Mouse (Mus musculus) gastrocnemius, adult 2 months (tissue): ENCODE measurements around the gene Ptpn13. TPM values are rescaled to one million over a fixed set of nuclear protein-coding genes. Genes with fewer than 3 reads are reported as not detected.
A peak's percentile ranks its signal among the peaks of the same experiment; 100 is the strongest.

ENCODE experiments used
- DNase-seq: peaks from one replicate; pipeline ENCODE4 v3.0.0; 2022
- H3K27ac ChIP-seq: fragments of 200-600 bp; 2 replicates; pipeline ENCODE4 v1.8.1; 2022; ENCODE audit warnings: mild to moderate bottlenecking
- H3K4me3 ChIP-seq: fragments of 200-600 bp; 2 replicates; pipeline ENCODE4 v1.8.1; 2022; ENCODE audit warnings: mild to moderate bottlenecking, moderate library complexity
- CTCF ChIP-seq: fragments of 200-600 bp; IDR thresholded peaks from 2 replicates; pipeline ENCODE4 v1.8.1; 2022; ENCODE audit warnings: antibody characterized with exemption, mild to moderate bottlenecking, moderate library complexity
- intact Hi-C: fragments of 180-260 bp; cut with DNase I; formaldehyde crosslinking; loops from one replicate; pipeline ENCODE4 v1.15.1; 2025
- total RNA-seq, 2 experiments: library from RNA; stranded (reverse); gene quantifications; 2 replicates each; pipeline ENCODE4 v1.2.3; 2021

Ptpn13 gene
- total RNA-seq, 2 experiments from 2014 or later, result 1.9 to 2.9 TPM

- H3K4me3 ChIP-seq, result no peak overlapping the region
- TF ChIP-seq CTCF, result no peak
- DNase-seq, result no peak
- H3K27ac ChIP-seq, result no peak overlapping the region
- intact Hi-C loops, result no loop called here
Measured at GRCm38 (mm10) chr5:103397429-103397828, 27.6 kb upstream of the Ptpn13 start.

GRCm38 (mm10) chr5:103404213-103404968 lies 20.6 kb upstream of the Ptpn13 start:
- intact Hi-C loops, result no loop called here
- TF ChIP-seq CTCF, result no peak
- no peak for DNase-seq

DNA sequence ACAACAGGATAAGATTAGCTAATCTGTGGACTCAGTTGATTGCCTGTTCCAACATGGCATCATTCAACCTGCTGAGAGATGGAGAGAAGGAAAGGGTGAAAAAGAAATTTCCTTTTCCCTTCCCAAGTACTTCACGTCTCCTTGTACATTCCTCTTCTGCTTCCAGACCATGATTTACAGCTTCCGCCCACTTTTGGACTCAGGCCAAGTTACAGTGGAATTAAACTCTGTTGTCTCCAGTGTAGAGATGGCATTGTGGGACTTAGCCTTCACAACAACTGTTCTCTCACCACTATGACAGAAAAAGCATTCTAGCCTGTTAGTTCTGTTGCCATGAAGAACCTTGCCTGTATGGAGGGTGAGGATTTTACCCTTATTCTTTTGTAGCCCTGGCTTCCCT lies 19.1 kb upstream of the Ptpn13 start:
- no peak for TF ChIP-seq CTCF
- intact Hi-C loops, result no loop called here
- no peak for DNase-seq

More at GRCm38 (mm10) chr5:103404213-103404968, 20.6 kb upstream of the Ptpn13 start:
- Histone ChIP-seq H3K4me3 (no peak overlapping the region), H3K27ac (no peak overlapping the region)

GRCm38 (mm10) chr5:103412020-103412747 lies 12.8 kb upstream of the Ptpn13 start:
- intact Hi-C loops, result no loop called here
- DNase-seq, result no peak
- no peak overlapping the region for H3K4me3 ChIP-seq
- no peak for TF ChIP-seq CTCF
- H3K27ac ChIP-seq, result no peak overlapping the region

More for the DNA sequence above, 19.1 kb upstream of the Ptpn13 start:
- Histone ChIP-seq H3K4me3 (no peak overlapping the region), H3K27ac (no peak overlapping the region)

DNA sequence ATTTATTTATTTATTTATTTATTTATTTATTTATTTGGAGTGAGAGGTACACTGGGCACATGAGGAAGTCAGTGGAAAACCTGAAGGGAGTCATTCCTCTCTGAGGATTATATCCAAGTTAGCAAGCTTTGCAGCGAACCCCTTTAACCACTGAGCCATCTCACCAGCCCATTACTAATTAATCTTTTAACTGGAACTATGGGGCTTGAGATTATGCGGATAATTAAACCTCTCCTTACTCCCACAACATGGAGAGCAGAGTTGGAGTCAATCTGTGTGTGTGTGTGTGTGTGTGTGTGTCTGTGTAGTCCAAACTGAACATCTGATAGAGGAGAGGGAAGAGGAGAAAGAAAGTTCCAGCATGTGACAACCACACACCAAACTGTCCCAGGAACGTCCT lies 10.4 kb upstream of the Ptpn13 start:
- no peak for DNase-seq
- H3K4me3 ChIP-seq, result no peak overlapping the region
- no peak for TF ChIP-seq CTCF
- no peak overlapping the region for H3K27ac ChIP-seq
- intact Hi-C loops, result no loop called here

DNA sequence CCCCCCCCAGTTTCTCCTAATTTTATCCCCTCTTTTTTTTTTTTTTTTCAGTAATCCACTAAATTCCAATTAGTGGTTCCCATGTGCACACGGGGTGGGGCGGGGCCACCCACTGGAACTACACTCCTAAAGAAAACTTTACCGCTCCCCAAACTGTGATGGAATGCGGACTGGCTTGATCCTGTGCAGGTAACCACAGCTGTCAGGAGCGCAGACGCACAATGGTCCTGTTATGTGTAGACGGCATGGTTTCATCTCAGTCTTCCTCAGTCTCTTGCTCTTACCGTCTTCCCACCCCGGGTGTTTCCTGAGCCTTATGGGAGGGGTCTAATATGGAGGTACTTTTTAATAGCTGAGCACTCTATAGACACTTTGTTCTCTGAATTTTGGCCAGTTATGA lies 7.0 kb upstream of the Ptpn13 start:
- DNase-seq, result no peak
- intact Hi-C loops, result no loop called here
- Histone ChIP-seq H3K4me3 (no peak overlapping the region), H3K27ac (no peak overlapping the region)
- TF ChIP-seq CTCF, result no peak

GRCm38 (mm10) chr5:103418886-103419285 lies 6.1 kb upstream of the Ptpn13 start:
- Histone ChIP-seq H3K27ac (no peak overlapping the region), H3K4me3 (no peak overlapping the region)
- no peak for TF ChIP-seq CTCF
- DNase-seq, result no peak
- intact Hi-C loops, result no loop called here

GRCm38 (mm10) chr5:103420568-103420967 lies 4.4 kb upstream of the Ptpn13 start:
- no peak for DNase-seq
- H3K4me3 ChIP-seq, result no peak overlapping the region
- peak overlapping the region; percentile 48; the same call in 1 of the 2 replicates for H3K27ac ChIP-seq
- no peak for TF ChIP-seq CTCF
- intact Hi-C loops, result no loop called here

DNA sequence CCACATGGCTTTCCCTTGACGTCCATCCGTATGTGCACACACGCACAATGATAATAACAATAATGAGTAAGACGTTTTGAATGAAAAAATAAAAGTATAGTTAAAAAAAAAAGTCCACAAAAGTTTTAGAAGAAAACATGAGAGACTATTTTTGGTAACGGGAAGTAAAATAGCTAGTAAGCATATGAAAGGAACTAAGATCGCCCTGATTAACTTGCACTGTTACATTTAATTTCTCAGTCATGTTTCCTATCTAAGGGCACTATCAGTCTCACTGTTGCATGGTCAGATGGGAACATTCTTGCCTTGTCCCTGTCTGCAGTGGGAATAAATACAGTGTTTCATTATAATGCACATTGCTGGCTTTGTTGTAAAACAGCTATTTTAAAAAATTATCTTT lies 2.4 kb upstream of the Ptpn13 start:
- no peak for TF ChIP-seq CTCF
- intact Hi-C loops, result no loop called here
- Histone ChIP-seq H3K4me3 (no peak overlapping the region), H3K27ac (no peak overlapping the region)
- no peak for DNase-seq

GRCm38 (mm10) chr5:103423305-103423926 lies 1.6 kb upstream of the Ptpn13 start:
- H3K27ac ChIP-seq, result no peak overlapping the region
- H3K4me3 ChIP-seq, result no peak overlapping the region
- no peak for TF ChIP-seq CTCF
- intact Hi-C loops, result no loop called here
- no peak for DNase-seq

DNA sequence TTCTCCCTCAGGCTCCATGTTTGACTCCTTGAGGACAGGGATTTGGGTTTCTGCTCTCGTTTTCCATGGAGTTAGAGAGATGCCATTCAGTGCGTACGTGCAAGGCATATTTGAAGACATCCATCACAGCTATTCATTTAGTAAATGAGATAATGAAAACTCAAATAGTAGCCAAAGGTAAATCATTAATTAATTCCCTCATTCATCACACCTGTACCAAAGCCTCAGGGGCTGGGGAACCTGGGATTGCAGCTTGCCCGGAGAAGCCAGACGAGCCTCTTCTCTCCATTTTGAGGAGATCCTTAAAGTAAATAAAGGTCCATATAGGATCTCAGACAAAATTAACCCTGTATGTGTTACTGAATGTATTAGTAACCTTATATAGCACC lies 1.1 kb upstream of the Ptpn13 start:
- H3K4me3 ChIP-seq, result no peak overlapping the region
- intact Hi-C loops, result no loop called here
- H3K27ac ChIP-seq, result no peak overlapping the region
- TF ChIP-seq CTCF, result no peak
- DNase-seq, result no peak

GRCm38 (mm10) chr5:103425363-103426031 lies 505 bp downstream of the Ptpn13 start:
- Histone ChIP-seq H3K4me3 (peak overlapping the region; percentile 80), H3K27ac (peak overlapping the region; percentile 76)
- TF ChIP-seq CTCF, result no peak
- peak; percentile 72 for DNase-seq
- intact Hi-C loops, result loop anchor here (5.0 kb wide), 1 partner anchor 33 kb away; no protein-coding TSS in a partner anchor
